Mouse (Mus musculus): ENCODE measurements around the gene Far1.

The Far1 gene

GRCm38 (mm10) chr7:113571121-113571520 is 57.5 kb downstream of the Far1 start:
- no peak for DNase-seq (ENCODE audit: low spot score in 2 of 2)

DNA sequence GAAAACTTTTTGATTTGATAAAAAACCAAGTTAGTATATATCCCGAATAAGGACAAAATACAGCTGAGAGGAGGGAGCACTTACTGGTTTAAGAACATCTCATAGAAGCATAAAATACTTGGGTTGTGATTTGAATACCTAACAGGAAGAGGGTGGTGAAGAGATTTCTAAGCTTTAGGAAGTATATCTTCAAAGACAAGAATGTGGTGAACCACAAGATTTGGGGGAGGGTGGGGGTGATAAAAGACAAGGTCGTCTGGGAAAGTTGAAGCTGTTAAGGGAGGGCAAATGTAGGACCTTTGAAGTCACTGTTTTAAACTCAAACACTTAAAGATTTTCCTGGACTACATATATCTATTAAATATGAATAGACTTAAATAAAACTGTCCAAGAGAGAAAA is 59.1 kb downstream of the Far1 start:
- no peak for DNase-seq (ENCODE audit: low spot score in 2 of 2)

- no peak for DNase-seq (ENCODE audit: low spot score in 2 of 2)
Observed at GRCm38 (mm10) chr7:113582111-113582510, 68.5 kb downstream of the Far1 start.

GRCm38 (mm10) chr7:113589211-113589610 is 75.6 kb downstream of the Far1 start:
- no peak for DNase-seq (ENCODE audit: low spot score in 2 of 2)

GRCm38 (mm10) chr7:113590330-113590729 is 76.7 kb downstream of the Far1 start:
- no peak for DNase-seq (ENCODE audit: low spot score in 2 of 2)

DNA sequence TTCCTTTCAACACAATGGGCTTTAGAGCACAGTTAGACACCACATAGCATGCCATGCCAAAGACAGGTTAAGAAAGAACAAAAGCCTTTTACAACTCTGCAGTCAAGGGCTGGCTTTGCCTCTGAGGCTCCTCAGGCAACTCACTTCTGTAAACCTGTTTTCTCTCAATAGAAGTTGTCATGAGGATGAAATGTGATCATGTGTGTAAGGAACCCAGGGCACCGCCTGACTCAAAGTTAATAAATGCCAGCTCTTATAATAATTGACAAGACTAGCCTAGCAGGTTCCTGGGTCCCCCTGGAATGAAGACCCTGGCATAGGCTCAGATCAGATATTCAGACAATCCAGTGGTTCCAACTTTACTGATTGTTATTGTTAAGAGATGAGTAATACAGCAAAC is 77.5 kb downstream of the Far1 start:
- DNase-seq (ENCODE audit: low spot score in 2 of 2), result no peak

GRCm38 (mm10) chr7:113591557-113592354 is 78.1 kb downstream of the Far1 start:
- DNase-seq (ENCODE audit: low spot score in 2 of 2), result no peak

GRCm38 (mm10) chr7:113592696-113593095 is 79.1 kb downstream of the Far1 start:
- DNase-seq (ENCODE audit: low spot score in 2 of 2), result no peak

GRCm38 (mm10) chr7:113594363-113594762 is 80.7 kb downstream of the Far1 start:
- peak in 1 of 2 experiments; percentile 9 for DNase-seq (ENCODE audit: low spot score in 2 of 2)

DNA sequence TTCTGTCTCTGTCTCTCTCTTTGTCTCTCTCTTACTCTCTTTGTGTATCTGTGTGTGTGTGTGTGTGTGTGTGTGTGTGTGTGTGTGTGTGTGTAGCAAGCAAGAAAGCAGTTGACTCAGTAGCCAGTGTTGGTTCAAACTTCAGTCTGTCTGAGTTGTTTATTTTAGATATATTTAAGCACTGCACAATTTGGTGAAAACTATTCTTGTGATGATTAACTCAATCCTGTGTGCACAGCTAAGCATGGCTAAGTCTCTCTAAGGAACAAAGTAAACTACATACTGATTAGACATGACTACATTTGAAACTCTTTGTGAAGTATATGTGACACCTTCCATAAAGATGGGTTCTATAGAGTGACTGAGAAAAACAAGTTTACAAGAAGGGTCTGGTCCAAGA is 83.6 kb downstream of the Far1 start:
- DNase-seq (ENCODE audit: low spot score in 2 of 2), result no peak

DNA sequence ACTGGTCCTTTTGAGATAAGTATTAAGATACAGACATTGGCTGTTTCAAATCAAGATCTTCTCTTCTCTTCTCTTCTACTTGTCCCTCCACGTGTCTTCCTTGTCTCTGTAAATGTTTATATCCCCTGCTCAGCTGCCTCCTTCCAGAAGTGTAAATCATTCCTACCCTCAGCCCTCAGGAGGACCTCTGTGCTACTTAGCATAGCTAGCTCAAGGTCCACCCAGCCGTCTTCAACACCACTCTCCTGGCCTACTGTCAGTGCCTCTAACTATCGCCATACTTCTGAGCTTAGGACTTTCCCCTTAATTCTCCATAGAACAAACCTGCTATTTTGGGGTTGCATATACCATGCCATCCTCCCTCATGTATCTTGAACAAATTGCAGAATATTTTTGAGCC is 88.2 kb downstream of the Far1 start:
- DNase-seq (ENCODE audit: low spot score in 2 of 2), result no peak

DNA sequence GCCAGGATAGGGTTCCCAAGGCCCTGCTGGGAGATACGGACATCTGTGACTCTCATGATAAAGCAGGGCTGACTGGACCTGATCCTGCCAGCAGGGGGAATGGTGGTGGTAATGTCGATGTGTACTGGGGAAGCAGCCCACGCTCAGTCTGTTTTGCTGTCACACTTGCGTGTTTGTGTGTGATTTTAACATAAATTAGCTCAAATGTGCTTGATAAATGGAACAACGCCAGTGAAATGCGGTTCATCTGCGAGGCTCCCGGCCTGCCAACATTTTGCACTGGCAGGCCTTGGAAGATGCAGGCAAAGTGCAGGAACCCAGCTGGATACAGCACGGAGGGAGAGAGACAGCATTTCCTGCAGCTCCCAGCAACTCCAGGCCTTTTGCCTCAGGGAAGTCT is 94.3 kb downstream of the Far1 start:
- no peak for DNase-seq (ENCODE audit: low spot score in 2 of 2)

- peak in 1 of 2 experiments; percentile 7 for DNase-seq (ENCODE audit: low spot score in 2 of 2)
Observed at GRCm38 (mm10) chr7:113609027-113609705, 95.5 kb downstream of the Far1 start.

DNA sequence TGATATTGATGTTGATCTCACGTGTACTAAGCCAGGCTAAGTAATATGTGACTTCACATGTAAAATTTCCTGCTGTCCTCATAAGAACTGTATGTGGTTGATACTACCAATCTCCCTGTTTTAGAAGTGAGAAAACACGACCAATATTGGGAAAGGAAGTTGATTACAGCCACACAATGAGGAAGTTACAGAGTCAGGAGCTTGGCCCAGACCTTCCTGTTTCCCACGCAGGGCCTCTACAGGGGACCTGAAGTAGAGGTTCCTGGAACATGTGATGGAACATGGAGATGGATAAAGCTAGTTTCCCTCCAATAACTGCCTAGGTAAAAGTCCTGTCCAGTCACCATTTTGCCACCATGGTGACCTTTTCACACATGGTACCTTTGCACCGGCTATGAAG is 99.0 kb downstream of the Far1 start:
- DNase-seq (ENCODE audit: low spot score in 2 of 2), result no peak

GRCm38 (mm10) chr7:113614198-113614927 is 100.7 kb downstream of the Far1 start:
- no peak for DNase-seq (ENCODE audit: low spot score in 2 of 2)

GRCm38 (mm10) chr7:113619166-113619565 is 105.5 kb downstream of the Far1 start:
- no peak for DNase-seq (ENCODE audit: low spot score in 2 of 2)

- no peak for DNase-seq (ENCODE audit: low spot score in 2 of 2)
Observed at GRCm38 (mm10) chr7:113619768-113620167, 106.1 kb downstream of the Far1 start.
